Mouse (Mus musculus) heart, adult 2 months (tissue): ENCODE data around the gene Efnb3. TPM values are rescaled to one million over a fixed set of nuclear protein-coding genes. Genes with fewer than 3 reads are reported as not detected.

Experiments used
- DNase-seq, 2 experiments: peaks; one replicate each; pipeline ENCODE4 v3.0.0; 2021
- H3K27ac ChIP-seq: fragments of 200-600 bp; 2 replicates; pipeline ENCODE4 v1.8.1; 2022
- H3K27me3 ChIP-seq: fragments of 200-500 bp; 2 replicates; pipeline ENCODE4 v1.6.1; 2012; ENCODE audit warnings: mild to moderate bottlenecking, low read length, inconsistent platforms, mixed read lengths; ENCODE audit not compliant: control insufficient read depth, insufficient read depth
- H3K36me3 ChIP-seq: fragments of 200-500 bp; 2 replicates; pipeline ENCODE4 v1.6.1; 2012; ENCODE audit warnings: low read length, inconsistent platforms; ENCODE audit not compliant: control insufficient read depth, insufficient read depth
- H3K4me1 ChIP-seq: fragments of 200-500 bp; 2 replicates; pipeline ENCODE4 v1.6.1; 2011; ENCODE audit warnings: low read length; ENCODE audit not compliant: control insufficient read depth, insufficient read depth
- H3K4me3 ChIP-seq: fragments of 200-600 bp; 2 replicates; pipeline ENCODE4 v1.8.1; 2022
- H3K79me2 ChIP-seq: fragments of 200-500 bp; replicated peaks from 2 replicates; pipeline ENCODE4 v1.6.1; 2012; ENCODE audit warnings: mild to moderate bottlenecking, inconsistent platforms, low read length, moderate library complexity, mixed read lengths; ENCODE audit not compliant: control insufficient read depth, insufficient read depth
- H3K9ac ChIP-seq: fragments of 200-500 bp; 2 replicates; pipeline ENCODE4 v1.6.1; 2012; ENCODE audit warnings: low read depth, mild to moderate bottlenecking, control low read depth, inconsistent platforms, low read length, mixed read lengths
- CTCF ChIP-seq: fragments of 200-600 bp; IDR thresholded peaks from 2 replicates; pipeline ENCODE4 v1.8.1; 2022; ENCODE audit warnings: antibody characterized with exemption, mild to moderate bottlenecking, moderate library complexity
- EP300 ChIP-seq: fragments of 200-500 bp; IDR thresholded peaks from 2 replicates; pipeline ENCODE4 v1.6.1; 2011; ENCODE audit warnings: low read depth, low read length, control low read depth; ENCODE audit not compliant: insufficient read depth
- POLR2A ChIP-seq: fragments of 200-500 bp; IDR thresholded peaks from 2 replicates; pipeline ENCODE4 v1.6.1; 2011; ENCODE audit warnings: mild to moderate bottlenecking, low read depth, low read length, control low read depth; ENCODE audit not compliant: insufficient read depth
- WGBS: fragments of 180-500 bp; shearing (Covaris S2); methylation state at CpG from one replicate; pipeline ENCODE4 v1.1.7; 2018; 5-methylcytosine and 5-hydroxymethylcytosine counted together
- intact Hi-C: fragments of 180-260 bp; cut with DNase I; formaldehyde crosslinking; loops from one replicate; pipeline ENCODE4 v1.15.1; 2025
- long read RNA-seq: library from polyadenylated mRNA; stranded (forward); transcript quantifications from one replicate; pipeline ENCODE4 v2.0.0, GENCODE M21; 2021
- polyA plus RNA-seq: library from polyadenylated mRNA; depleted of rRNA; stranded (reverse); fragments of >200 nt; gene quantifications from 2 replicates; pipeline ENCODE4 v1.2.3, GENCODE M21; 2012; rRNA removed
- total RNA-seq, 2 experiments: library from RNA; stranded (reverse); gene quantifications; 2 replicates each; pipeline ENCODE4 v1.2.3; 2021

Gene Efnb3
- total RNA-seq: 100 to 1,000 TPM in 1 of 2 experiments, 10 to 100 TPM in 1; 89.2 to 106 TPM
- polyA plus RNA-seq: 57.4 and 95.6 TPM in 2 replicates
- long read RNA-seq, transcript Efnb3-201 (5 exons, 3,183 nt): major isoform, 29 of 44 reads
- long read RNA-seq, partial matches to known transcripts: 6 of 44 reads
- long read RNA-seq, other reads (novel, unspliced or antisense): 9 of 44 reads

- no peaks in the 10 kb centered on the region for H3K36me3 ChIP-seq
- TF ChIP-seq EP300 (no peak), CTCF (no peak), POLR2A (no peak; the same call in 1 of the 2 replicates)
- no peaks in the 10 kb centered on the region for H3K79me2 ChIP-seq
- intact Hi-C loops: no loop called here
- peak within 1 kb of the TSS; percentile 75 for H3K27ac ChIP-seq
- H3K9ac ChIP-seq: peak within 1 kb of the TSS; percentile 53
- peak; percentile 22 to 41 for DNase-seq
- H3K4me3 ChIP-seq: peak within 1 kb of the TSS; percentile 48
- H3K4me1 ChIP-seq: no peaks in the 10 kb centered on the region
- WGBS: 3% methylated on average over 57 of the region's 59 CpGs
- 0 out of 2 replicates have a peak, but pooled peaks cover 1% of the 10 kb centered on the region for H3K27me3 ChIP-seq
Observed at GRCm38 (mm10) chr11:69559851-69560765, at the start of gene Efnb3. Gene Efnb3, minus strand, starts transcription at chr11:69560205.

DNA sequence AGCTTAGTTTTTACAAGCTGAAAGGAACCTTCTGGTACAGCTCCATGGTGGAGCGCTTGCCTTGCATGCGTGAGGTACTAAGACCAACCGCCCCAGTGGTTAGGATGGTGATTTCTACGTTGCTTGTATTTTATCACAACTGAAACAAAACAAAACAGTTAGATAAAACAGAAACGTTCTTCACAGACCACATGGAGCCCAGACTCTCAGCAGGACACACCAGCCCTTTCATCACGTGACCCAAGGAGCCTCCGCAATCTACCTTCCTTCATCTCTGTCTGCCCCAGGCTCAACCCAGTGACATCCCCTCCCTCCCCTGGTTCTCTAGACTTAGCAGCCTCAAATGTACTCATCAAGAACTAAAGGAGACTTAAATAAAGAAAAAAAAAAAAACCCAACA, 49.4 kb upstream of the Efnb3 start:
- intact Hi-C loops: no loop called here
- DNase-seq: no peak
- no peaks in the 10 kb centered on the region for H3K36me3 ChIP-seq
- H3K79me2 ChIP-seq: no peaks in the 10 kb centered on the region
- H3K9ac ChIP-seq: no peak overlapping the region
- H3K4me3 ChIP-seq: no peak overlapping the region
- WGBS: 66% methylated on average over 7 of the region's 7 CpGs
- no peak for TF ChIP-seq POLR2A
- no peak for TF ChIP-seq EP300
- peaks cover 2% of the 10 kb centered on the region for H3K4me1 ChIP-seq
- no peak overlapping the region for H3K27ac ChIP-seq
- no peaks in the 10 kb centered on the region for H3K27me3 ChIP-seq

GRCm38 (mm10) chr11:69608525-69608924, 48.5 kb upstream of the Efnb3 start:
- Histone ChIP-seq H3K4me1 (peaks cover 6% of the 10 kb centered on the region), H3K4me3 (no peak overlapping the region), H3K36me3 (no peaks in the 10 kb centered on the region), H3K9ac (no peak overlapping the region), H3K79me2 (no peaks in the 10 kb centered on the region), H3K27me3 (no peaks in the 10 kb centered on the region), H3K27ac (no peak overlapping the region)
- TF ChIP-seq POLR2A (no peak), CTCF (no peak), EP300 (no peak)
- 91% methylated on average over 1 of the region's 3 CpGs for WGBS
- DNase-seq: no peak
- intact Hi-C loops: no loop called here

GRCm38 (mm10) chr11:69606832-69607231, 46.8 kb upstream of the Efnb3 start:
- intact Hi-C loops: no loop called here
- peaks cover 8% of the 10 kb centered on the region for H3K4me1 ChIP-seq
- TF ChIP-seq CTCF: no peak
- no peak for TF ChIP-seq EP300
- TF ChIP-seq POLR2A: no peak
- no peaks in the 10 kb centered on the region for H3K36me3 ChIP-seq
- H3K4me3 ChIP-seq: no peak overlapping the region
- H3K79me2 ChIP-seq: no peaks in the 10 kb centered on the region
- H3K27me3 ChIP-seq: no peaks in the 10 kb centered on the region
- no peak for DNase-seq
- no peak overlapping the region for H3K9ac ChIP-seq
- no peak overlapping the region for H3K27ac ChIP-seq
- 70% methylated on average over 2 of the region's 2 CpGs for WGBS

- no peak for DNase-seq
- no peaks in the 10 kb centered on the region for H3K79me2 ChIP-seq
- TF ChIP-seq CTCF: no peak
- TF ChIP-seq EP300: no peak
- no peak for TF ChIP-seq POLR2A
- no peak overlapping the region for H3K9ac ChIP-seq
- intact Hi-C loops: no loop called here
- peaks cover 8% of the 10 kb centered on the region for H3K4me1 ChIP-seq
- WGBS: 83% methylated on average over 2 of the region's 2 CpGs
- no peaks in the 10 kb centered on the region for H3K36me3 ChIP-seq
- H3K4me3 ChIP-seq: peak overlapping the region; percentile 57; the same call in 1 of the 2 replicates
- H3K27me3 ChIP-seq: no peaks in the 10 kb centered on the region
- no peak overlapping the region; the same call in 1 of the 2 replicates for H3K27ac ChIP-seq
Observed at GRCm38 (mm10) chr11:69606491-69606795, 46.4 kb upstream of the Efnb3 start.

GRCm38 (mm10) chr11:69605726-69606490, 45.9 kb upstream of the Efnb3 start, which contains the start of gene Atp1b2:
Gene Atp1b2, minus strand, starts transcription at chr11:69605942.
- H3K9ac ChIP-seq: peak within 1 kb of the TSS; percentile 71
- WGBS: 4% methylated on average over 32 of the region's 32 CpGs
- H3K79me2 ChIP-seq: no peaks in the 10 kb centered on the region
- peak within 1 kb of the TSS; percentile 57 for H3K4me3 ChIP-seq
- TF ChIP-seq POLR2A: peak; percentile 89
- TF ChIP-seq EP300: no peak
- TF ChIP-seq CTCF: no peak
- H3K27me3 ChIP-seq: no peaks in the 10 kb centered on the region
- peak within 1 kb of the TSS; percentile 67 for H3K27ac ChIP-seq
- peak; percentile 76 for DNase-seq
- intact Hi-C loops: no loop called here
- H3K4me1 ChIP-seq: peaks cover 8% of the 10 kb centered on the region
- no peaks in the 10 kb centered on the region for H3K36me3 ChIP-seq
